Mouse (Mus musculus): ENCODE results near the gene Kif14. TPM values are rescaled to one million over a fixed set of nuclear protein-coding genes. Genes with fewer than 3 reads are reported as not detected.

The Kif14 gene
- total and polyA plus RNA-seq, 3 experiments = 6.5 to 15.8 TPM; not detected in 1

DNA sequence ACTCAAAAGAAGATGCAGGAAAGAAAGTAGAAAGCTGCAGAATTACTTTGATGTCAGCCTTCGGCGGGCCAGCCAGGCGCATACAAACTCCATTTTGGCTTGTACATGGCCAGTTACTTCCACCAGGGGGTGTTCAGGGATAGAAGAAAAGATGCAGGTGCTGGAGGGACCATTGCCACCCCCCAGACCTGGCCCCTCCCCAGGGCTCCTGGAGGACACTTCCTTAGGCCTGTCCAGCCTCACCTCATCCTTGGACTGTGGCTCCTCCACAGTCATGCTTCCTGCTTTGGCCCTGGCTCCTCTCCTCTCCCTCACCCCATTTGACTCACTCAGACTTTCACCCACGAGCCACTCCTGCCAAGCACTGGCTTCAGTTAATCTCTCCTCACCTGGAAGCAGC is 98.8 kb downstream of the Kif14 start:
- H3K27ac ChIP-seq (ENCODE audit: control insufficient read depth, low read depth, low read length) = no peak overlapping the region
- H3K4me1 ChIP-seq (ENCODE audit: control insufficient read depth in 1 of 2, insufficient read depth in 2 of 2, low read length in 2 of 2) = no peaks in the 10 kb centered on the region
- peak; percentile 14 for DNase-seq (ENCODE audit: low read depth, low spot score)
- H3K27me3 ChIP-seq (ENCODE audit: control insufficient read depth in 1 of 2, insufficient read depth in 2 of 2, low read length in 2 of 2) = no peaks in the 10 kb centered on the region; a peak in 1 of 4 replicates
- no peak overlapping the region for H3K9ac ChIP-seq (ENCODE audit: control insufficient read depth, low read depth, low read length, poor library complexity, severe bottlenecking)
- no peaks in the 10 kb centered on the region for H3K79me2 ChIP-seq (ENCODE audit: control insufficient read depth, insufficient read depth, low read length, poor library complexity)
- H3K4me3 ChIP-seq (ENCODE audit: control insufficient read depth in 1 of 2, insufficient read depth in 1 of 2, low read depth in 2 of 2, low read length in 2 of 2) = no peak overlapping the region
- H3K9me3 ChIP-seq (replicated peaks; ENCODE audit: insufficient read depth, low read length) = no peaks in the 10 kb centered on the region
- H3K36me3 ChIP-seq (ENCODE audit: control insufficient read depth in 1 of 2, insufficient read depth in 2 of 2, low read length in 2 of 2) = no peaks in the 10 kb centered on the region
- peak; percentile 44 for TF ChIP-seq SMC3 (IDR thresholded peaks at IDR 0.05; ENCODE audit: low read depth, low read length)
- peak in 1 of 3 experiments; percentile 34; a peak in 2 of 6 replicates for TF ChIP-seq CTCF (IDR thresholded peaks at IDR 0.05 in 2 of 3, conservative IDR thresholded peaks at IDR 0.05 in 1 of 3; ENCODE audit: control insufficient read depth in 1 of 3, insufficient read depth in 1 of 3, low read depth in 2 of 3, low read length in 3 of 3, poor library complexity in 1 of 3, severe bottlenecking in 1 of 3)
- TF ChIP-seq ZC3H11A (IDR thresholded peaks at IDR 0.05; ENCODE audit: low read depth, low read length) = peak; percentile 25
- TF ChIP-seq RAD21 (IDR thresholded peaks at IDR 0.05; ENCODE audit: low read depth, low read length) = peak; percentile 39
- TF ChIP-seq MXI1 (IDR thresholded peaks at IDR 0.05; ENCODE audit: low read depth, low read length) = no peak
- TF ChIP-seq CHD1 (IDR thresholded peaks at IDR 0.05; ENCODE audit: low read depth, low read length) = no peak

DNA sequence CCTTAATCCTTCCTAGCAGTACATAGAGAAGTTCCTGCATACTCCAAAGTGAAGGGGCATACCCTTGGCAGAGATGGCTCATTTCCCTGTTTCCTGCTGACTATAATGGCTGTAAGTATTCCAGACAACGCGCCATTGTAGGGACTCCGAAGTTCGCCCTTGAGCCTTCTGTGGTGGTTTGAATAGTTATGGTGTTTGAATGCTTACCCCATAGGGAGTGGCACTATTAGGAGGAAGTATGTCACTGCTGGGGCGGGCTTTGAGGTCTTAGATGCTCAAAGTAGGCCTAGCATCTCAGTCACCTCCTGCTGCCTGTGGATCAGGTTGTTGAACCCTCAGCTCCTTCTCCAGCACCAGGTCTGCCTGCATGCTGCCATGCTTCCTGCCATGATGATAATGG is 100.2 kb downstream of the Kif14 start:
- H3K27me3 ChIP-seq (ENCODE audit: control insufficient read depth in 1 of 2, insufficient read depth in 2 of 2, low read length in 2 of 2) = no peaks in the 10 kb centered on the region; a peak in 1 of 4 replicates
- H3K4me1 ChIP-seq (ENCODE audit: control insufficient read depth in 1 of 2, insufficient read depth in 2 of 2, low read length in 2 of 2) = no peaks in the 10 kb centered on the region
- H3K36me3 ChIP-seq (ENCODE audit: control insufficient read depth in 1 of 2, insufficient read depth in 2 of 2, low read length in 2 of 2) = no peaks in the 10 kb centered on the region
- H3K4me3 ChIP-seq (ENCODE audit: control insufficient read depth in 1 of 2, insufficient read depth in 1 of 2, low read depth in 2 of 2, low read length in 2 of 2) = no peak overlapping the region
- H3K9ac ChIP-seq (ENCODE audit: control insufficient read depth, low read depth, low read length, poor library complexity, severe bottlenecking) = no peak overlapping the region
- no peak for DNase-seq (ENCODE audit: low read depth, low spot score)
- TF ChIP-seq E2F4 (IDR thresholded peaks at IDR 0.05; ENCODE audit: borderline replicate concordance, low read depth, low read length) (no peak), RCOR1 (IDR thresholded peaks at IDR 0.05; ENCODE audit: low read depth, low read length) (no peak), ZMIZ1 (IDR thresholded peaks at IDR 0.05; ENCODE audit: low read depth, low read length) (no peak), BHLHE40 (IDR thresholded peaks at IDR 0.05; ENCODE audit: borderline replicate concordance, low read depth, low read length) (no peak), MYB (IDR thresholded peaks at IDR 0.05; ENCODE audit: low read depth, low read length) (no peak), MYC (IDR thresholded peaks at IDR 0.05; ENCODE audit: low read depth, low read length) (no peak), MAFK (IDR thresholded peaks at IDR 0.05; ENCODE audit: borderline replicate concordance, low read depth, low read length) (no peak), MAZ (IDR thresholded peaks at IDR 0.05; ENCODE audit: low read depth, low read length) (no peak), MXI1 (IDR thresholded peaks at IDR 0.05; ENCODE audit: low read depth, low read length) (no peak), RAD21 (IDR thresholded peaks at IDR 0.05; ENCODE audit: low read depth, low read length) (no peak), NRF1 (IDR thresholded peaks at IDR 0.05; ENCODE audit: insufficient read depth, low read depth, low read length, poor library complexity, severe bottlenecking) (no peak), CHD2 (IDR thresholded peaks at IDR 0.05; ENCODE audit: low read length) (no peak), KAT2A (conservative IDR thresholded peaks at IDR 0.05; ENCODE audit: low read depth, low read length) (no peak), GABPA (IDR thresholded peaks at IDR 0.05; ENCODE audit: low read depth, low read length) (no peak), TBP (IDR thresholded peaks at IDR 0.05; ENCODE audit: low read depth, low read length) (no peak), ZNF384 (IDR thresholded peaks at IDR 0.05; ENCODE audit: low read depth, low read length) (no peak), SMC3 (IDR thresholded peaks at IDR 0.05; ENCODE audit: low read depth, low read length) (no peak), TAL1 (IDR thresholded peaks at IDR 0.05; ENCODE audit: low read length) (no peak)
- no peak overlapping the region for H3K27ac ChIP-seq (ENCODE audit: control insufficient read depth, low read depth, low read length)
- no peaks in the 10 kb centered on the region for H3K9me3 ChIP-seq (replicated peaks; ENCODE audit: insufficient read depth, low read length)
- no peaks in the 10 kb centered on the region for H3K79me2 ChIP-seq (ENCODE audit: control insufficient read depth, insufficient read depth, low read length, poor library complexity)
